Mouse (Mus musculus): Measurements from ENCODE around the gene Mrpl33. TPM values are rescaled to one million over a fixed set of nuclear protein-coding genes. Genes with fewer than 3 reads are reported as not detected.

Mrpl33 gene
- total RNA-seq, 2 experiments from 2014 or later, result 224 to 543 TPM

DNA sequence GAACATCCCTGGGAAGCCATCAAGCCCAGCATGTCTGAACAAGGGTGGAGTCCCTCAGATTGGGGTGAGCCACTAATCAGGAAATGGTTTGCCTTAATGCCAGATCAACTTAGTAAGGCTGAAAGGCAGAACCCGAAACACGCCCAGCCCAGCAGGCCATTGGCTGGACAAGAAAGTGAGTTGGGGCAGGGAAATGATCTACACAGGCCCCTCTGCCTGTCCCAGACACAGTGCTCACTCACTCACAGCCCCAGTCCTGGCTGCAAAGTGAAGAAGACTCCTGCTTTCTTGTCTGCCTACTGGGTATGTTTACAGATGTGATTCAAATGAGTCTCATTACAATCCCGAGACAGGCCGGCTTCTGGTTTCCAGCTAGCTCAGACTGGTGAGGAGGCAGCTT lies 37.4 kb downstream of the Mrpl33 start:
- ATAC-seq (replicated peaks; ENCODE audit: poor library complexity, severe bottlenecking), result no peak

DNA sequence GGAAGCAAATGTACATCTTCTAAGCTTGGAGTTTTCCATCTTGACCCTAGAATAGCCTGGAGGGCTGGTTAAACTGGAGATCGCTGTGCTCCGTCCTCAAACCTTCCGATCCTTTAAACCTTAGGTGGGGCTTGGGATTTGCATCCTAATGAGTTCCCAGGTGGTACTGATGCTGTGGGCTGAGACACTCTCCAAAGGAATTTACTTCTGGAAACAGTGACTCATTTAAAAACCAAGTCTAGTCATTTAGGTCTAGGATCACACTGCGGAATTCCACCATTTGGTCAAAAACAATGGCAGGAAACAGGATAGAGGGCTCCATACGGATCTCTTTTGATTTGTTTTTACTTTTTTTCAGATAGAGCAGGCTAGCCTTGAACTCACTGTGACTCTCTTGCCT lies 37.9 kb downstream of the Mrpl33 start:
- no peak for ATAC-seq (replicated peaks; ENCODE audit: poor library complexity, severe bottlenecking)

DNA sequence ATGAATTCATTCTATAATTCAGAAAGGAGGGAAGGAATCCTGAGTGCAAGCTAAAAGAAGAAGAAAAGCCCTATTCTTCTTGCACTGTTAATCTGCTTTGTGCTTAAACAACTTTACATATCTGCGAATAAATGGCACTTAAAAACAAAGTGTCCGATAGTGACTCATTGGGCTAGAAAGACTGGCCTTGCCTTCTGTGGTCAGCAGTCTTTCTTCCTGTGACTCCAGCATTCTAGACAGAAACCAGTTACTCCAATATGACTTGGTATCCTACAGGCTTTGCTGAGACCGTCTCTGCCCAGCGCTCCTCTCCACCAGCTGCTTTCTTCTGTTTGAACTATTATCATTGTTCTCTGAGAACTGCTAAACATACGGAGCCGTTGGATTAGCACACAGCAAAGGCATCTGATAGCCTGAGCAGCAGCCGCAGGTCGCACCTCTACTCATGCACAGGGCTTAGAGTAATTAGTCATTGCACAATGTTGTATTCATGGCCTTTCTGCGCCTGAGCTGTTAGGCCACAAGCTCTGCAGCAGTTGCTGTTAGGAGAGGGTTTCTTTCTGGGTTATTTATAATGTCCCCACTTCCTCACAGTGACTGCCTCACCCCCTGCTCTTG lies 40.0 kb downstream of the Mrpl33 start:
- peak; percentile 91 for ATAC-seq (replicated peaks; ENCODE audit: poor library complexity, severe bottlenecking)

DNA sequence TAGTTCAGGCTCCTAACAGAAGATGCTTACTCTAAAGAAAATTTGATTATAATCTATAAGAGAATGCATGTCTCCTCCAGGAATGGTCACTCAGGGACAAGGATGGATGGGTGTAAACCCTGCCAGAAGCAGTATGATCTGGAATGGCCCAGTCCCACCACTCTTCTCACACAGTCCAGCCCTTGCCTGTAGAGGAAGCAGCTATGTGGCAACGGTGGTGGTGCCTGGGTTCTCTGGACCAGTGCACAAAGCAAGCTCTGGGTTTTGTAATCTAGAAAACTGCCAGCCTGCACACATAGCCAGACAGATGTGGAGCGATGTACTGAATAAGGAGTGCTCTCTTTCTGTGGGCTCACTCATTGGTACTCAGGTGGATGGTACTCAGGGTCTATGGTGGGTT lies 43.8 kb downstream of the Mrpl33 start:
- ATAC-seq (replicated peaks; ENCODE audit: poor library complexity, severe bottlenecking), result peak; percentile 54

DNA sequence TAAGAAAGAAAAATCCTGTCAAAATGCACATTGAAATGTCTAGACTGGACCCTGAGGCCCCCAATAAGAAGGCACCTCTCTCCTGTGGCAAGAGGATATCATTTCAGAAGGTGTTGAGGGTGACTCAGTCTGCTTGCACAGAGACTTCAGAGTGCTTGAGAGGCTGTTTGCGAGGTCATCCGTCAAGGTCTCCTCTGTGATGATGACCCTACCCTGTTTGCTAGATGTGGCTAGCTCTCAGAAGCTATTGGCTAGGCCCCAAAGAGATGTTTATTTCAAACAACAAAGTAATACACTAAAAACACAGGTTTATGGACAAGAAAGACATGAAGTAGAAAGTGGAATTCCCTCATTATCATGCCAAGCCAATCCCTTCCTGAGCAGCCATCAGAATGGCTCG lies 45.6 kb downstream of the Mrpl33 start:
- no peak for ATAC-seq (replicated peaks; ENCODE audit: poor library complexity, severe bottlenecking)

DNA sequence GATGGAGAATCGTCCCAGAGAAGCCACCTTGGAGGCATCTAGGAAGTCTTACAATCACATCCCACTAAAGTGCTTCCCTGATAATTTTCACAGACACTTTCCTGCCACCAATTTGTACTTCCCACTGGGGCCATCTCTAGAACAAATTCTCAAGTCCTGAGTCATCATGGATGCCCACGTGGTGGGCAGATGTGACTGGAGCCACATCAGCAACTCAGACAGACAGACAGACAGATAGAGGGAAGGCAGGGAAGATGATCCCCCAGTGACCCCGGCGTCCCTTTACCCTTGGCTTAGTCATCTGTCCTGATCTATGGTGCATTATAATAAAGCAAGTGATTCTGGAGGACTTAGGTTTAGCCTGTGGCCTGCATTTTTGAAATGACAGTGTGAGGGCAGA lies 47.5 kb downstream of the Mrpl33 start:
- no peak for ATAC-seq (replicated peaks; ENCODE audit: poor library complexity, severe bottlenecking)

DNA sequence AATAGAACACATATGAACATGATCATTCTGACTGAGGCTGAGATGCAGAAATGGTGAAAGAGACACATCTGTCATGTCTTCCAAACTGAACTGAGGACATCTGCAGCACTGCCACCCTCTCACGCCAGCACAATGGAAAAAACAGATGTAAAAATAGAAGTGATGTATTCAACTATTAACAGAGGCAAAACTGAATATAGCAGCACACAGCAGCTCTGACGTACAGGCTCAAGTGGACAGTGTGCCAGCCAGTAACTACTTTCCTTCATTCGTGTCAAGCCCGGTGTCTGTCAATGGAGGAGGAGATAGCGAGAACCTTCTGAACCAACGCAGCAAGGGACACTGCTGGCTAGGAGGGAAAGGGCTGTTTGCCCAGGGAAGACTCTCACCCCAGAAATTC lies 48.1 kb downstream of the Mrpl33 start:
- ATAC-seq (replicated peaks; ENCODE audit: poor library complexity, severe bottlenecking), result no peak

DNA sequence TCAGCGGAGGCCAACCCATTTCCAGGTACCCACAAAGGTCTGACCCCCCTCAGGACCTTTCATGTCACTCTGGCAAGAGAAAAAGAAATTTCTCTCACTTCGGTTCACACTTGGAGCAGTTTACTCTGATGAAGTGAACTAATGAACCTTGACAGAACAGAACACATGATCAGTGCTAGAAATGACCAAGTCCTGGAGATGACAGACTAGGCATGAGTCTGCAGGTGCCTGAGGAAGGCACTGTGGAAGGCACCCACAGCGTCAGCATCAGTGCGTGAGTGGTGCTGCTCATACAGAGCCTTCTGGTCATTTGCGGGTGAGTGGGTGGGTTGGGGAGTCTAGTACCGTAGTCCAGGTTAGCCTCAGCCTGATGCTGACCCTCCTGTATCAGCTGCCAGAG lies 49.1 kb downstream of the Mrpl33 start:
- ATAC-seq (replicated peaks; ENCODE audit: poor library complexity, severe bottlenecking), result no peak

DNA sequence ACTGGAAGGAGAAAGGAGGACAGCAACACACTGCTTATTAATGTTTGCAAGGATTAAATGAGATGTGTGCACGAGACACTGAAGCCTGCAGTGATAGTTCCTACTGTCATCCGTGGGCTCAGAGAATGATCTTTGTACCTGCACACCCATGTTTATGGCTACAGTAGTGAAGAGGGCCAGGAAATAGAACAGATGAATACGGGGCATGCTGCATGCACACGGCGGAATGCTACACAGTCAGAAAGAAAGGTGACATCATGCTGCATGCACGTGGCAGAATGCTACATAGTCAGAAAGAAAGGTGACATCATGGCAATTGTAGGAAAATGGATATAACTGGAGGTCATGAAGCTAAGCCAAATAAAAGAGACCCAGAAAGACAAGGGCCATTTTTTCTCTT lies 49.8 kb downstream of the Mrpl33 start:
- ATAC-seq (replicated peaks; ENCODE audit: poor library complexity, severe bottlenecking), result no peak

DNA sequence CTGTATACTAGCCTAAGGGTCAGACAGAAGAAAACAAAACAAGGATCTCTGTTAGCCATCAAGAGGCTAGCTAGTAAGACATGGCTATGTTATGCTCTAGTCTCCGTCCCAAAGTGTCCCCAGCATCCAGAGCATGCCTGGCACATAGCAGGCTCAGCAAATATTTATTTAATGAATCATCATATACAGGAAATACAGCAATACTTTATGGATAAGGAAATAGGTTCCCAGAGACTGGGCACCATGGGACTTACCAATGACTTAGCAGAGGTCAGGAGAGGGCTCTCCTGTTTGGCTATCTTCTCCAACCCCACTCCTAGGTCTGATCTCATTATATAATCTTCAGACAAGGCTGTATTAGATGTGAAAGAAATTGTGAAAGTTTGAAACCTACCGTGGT lies 50.6 kb downstream of the Mrpl33 start:
- no peak for ATAC-seq (replicated peaks; ENCODE audit: poor library complexity, severe bottlenecking)

DNA sequence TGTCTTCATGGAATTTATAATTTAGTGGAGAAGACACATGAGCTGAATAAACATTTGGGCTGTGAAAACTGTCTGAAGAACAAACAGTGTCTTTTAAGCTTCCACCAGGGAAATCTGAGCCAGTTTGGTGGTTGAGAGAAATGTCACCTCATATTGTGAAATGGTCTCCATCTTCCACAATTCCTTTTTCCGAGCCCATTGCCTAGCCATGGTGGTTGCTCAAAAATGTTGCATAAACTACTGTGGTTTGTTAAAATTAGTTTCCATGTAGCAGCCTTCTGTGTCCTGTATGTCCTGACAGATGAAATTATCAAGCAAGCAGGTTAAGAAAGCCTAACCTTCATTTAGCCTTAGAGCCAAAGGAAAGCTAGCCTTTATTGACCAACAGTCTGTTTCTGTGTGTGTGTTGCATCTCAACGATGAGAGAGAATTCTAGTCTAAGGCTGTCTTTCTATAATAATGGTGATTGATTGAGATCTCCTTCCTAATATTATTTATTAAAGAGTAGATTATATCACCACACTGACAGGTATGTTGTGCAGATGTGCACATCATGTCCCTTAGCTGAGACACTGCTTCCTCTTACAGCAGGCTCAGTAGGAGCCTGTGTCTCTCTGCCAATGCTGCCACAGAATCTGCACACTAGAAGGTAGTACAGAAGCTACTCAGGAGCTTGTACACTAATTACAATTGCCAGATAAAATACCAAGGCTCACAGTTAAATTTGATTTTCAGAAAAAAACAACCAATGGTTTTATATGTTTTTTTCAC lies 54.0 kb downstream of the Mrpl33 start:
- peak; percentile 82 for ATAC-seq (replicated peaks; ENCODE audit: poor library complexity, severe bottlenecking)

DNA sequence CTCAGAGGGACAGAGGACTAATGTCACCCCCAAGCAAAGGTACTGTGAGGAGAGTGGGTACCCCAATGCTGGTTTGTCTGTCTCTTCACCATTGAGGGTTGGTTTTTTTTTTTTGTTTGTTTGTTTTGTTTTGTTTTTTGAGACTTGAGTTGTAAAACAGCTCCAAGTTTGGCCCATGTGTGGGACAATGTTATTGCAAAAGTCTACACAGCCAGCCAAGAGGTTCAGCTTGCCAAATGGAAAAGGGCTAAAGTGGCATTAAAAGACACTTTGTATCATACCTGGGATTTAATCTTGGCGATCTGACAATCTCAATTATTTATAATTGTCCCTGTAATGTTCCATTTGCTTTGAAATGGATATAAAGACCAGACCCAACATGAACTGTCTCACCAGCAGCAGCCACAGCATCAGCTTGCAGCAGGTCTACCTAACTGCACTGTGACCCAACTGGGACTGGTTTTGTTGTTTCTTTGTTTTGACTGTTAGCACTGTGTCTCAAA lies 59.0 kb downstream of the Mrpl33 start:
- ATAC-seq (replicated peaks; ENCODE audit: poor library complexity, severe bottlenecking), result no peak

DNA sequence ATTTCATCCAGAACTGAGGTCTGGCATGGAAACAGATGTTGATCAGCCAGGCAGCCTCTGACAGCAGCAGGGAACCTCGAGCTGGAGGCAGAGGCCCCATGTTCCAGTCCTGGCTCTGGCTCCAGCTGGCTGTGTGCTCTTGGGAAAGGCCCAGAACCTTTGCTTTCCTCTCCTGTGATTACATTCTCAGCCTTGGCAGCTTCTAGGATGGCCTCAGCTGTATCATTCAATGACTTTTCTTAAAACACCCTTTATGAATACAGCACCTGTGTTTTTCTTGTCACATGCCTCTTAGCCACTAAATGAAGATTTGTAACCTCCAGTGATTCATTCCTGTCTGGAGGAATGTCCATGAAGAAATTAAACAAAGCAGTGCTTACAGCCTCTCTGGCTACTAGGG lies 69.4 kb downstream of the Mrpl33 start:
- no peak for ATAC-seq (replicated peaks; ENCODE audit: poor library complexity, severe bottlenecking)

DNA sequence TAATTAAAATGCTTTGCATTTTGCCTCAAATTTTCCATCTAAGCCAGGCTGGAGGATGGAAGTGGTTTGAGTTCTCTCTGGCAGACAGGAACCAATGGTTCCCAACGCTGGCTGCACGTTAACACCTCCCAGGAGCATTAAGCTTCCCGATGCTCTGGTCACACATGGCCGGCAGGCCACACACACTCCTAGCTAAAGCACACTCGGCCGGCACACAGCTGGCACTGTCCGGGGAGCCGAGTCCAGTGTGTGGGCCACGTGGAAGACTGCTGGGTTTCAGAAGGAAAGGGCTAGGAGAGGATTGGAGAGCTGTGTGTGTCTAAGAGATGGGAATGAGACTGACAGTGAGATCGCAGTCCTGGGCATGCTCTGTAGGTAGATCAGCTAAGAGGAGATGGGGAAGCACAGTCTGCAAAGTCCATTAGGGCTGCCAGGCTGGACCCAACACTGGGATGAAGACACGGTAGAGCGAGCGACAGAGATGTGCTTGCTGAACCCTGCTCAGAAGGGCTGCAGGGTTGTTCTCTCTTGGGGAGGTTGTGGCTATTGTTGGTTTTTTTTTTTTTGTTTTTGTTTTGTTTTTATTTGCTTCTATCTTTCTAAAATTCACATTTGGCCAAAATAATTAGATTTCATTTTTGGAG lies 71.7 kb downstream of the Mrpl33 start:
- ATAC-seq (replicated peaks; ENCODE audit: poor library complexity, severe bottlenecking), result no peak

DNA sequence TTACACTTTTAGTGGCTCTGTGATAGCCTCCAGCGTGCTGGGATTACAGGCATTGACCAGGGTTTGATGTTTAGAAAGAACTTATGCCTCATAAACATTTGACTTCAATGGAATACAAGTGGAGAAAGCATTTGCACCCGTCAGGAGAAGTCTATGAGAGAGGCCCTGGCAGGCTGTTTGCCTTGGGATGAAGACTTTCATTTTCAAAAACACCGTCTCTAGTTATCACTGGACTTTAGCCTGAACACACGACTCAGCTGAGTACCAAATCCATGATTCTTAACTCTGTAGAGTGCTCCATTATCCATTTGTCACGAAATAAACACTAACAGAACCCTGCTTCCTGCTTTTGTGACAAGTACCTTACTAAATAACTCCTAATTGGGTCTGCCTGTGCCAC lies 73.2 kb downstream of the Mrpl33 start:
- no peak for ATAC-seq (replicated peaks; ENCODE audit: poor library complexity, severe bottlenecking)

DNA sequence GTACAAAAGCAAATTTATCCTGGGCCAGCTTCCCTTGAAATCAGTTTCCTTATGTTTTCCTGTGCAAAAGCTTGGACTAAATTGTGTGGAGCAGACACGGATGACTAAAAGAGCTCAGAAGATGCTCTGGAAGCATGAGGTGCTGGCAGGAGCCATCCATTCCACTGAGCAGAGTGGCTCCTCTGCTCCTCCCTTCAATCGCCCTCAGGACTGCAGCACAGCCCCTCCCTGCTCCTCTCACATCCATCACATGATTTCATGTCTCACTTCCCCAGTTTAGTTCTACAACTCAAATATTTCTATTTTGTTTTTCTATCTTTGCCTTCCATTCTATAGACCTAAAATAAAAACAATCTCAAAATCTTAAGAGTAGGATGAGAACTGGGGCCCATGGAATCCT lies 74.4 kb downstream of the Mrpl33 start:
- ATAC-seq (replicated peaks; ENCODE audit: poor library complexity, severe bottlenecking), result peak; percentile 40; the same call in 1 of the 2 replicates

DNA sequence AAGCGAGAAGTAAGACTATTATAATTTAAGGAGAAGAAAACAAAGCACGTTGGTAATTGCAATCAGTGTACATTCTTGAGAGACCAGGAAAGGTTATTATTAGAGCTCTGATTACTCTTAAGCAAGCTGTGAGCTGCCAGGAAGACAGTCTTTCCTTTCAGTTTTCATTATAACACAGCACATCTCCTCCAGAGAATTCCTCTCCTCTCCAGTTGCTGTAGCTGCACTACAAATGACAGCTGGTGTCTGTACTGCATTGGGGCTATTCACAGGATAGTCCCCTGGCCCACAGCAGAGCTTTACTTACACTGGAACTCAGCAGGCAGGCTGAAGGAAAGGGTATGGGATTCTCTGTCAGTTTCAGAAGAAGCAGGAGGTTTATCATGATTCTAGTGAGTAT lies 76.7 kb downstream of the Mrpl33 start:
- ATAC-seq (replicated peaks; ENCODE audit: poor library complexity, severe bottlenecking), result no peak

DNA sequence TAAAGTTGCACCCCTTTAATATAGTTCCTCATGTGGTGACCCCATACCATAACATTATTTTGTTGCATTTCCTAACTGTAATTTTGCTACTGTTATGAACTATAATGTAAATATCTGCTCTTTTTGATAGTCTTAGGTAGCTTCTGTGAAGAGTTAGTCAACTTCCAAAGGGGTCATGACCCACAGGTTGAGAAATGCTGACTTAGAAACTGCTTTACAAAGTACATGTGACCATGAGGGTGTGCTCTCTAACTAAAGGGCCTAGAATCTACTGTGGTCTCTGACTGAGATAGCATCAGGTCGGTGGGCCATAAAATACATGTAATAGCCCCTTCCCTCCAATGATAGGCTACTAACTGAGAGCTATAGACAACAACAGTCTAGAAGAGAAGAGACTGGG lies 81.3 kb downstream of the Mrpl33 start:
- ATAC-seq (replicated peaks; ENCODE audit: poor library complexity, severe bottlenecking), result no peak

DNA sequence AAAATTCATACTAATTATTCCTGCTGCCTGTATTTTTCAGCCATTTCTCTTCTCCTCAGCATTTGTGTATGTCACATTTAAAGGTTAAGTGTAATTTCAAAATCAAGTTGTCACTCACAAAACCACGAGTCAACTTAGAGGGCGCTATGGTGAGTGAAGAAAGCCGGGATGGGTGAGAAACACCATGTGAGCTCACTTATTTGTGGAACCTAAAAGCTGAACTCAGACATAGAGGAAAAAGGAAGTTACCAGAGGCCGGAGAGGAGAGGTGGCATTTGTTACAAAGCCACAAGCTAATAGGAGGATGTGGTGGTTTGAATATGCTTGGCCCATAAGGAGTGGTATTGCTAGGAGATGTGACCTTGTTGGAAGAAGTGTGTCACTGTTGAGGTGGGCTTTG lies 83.4 kb downstream of the Mrpl33 start:
- peak; percentile 56 for ATAC-seq (replicated peaks; ENCODE audit: poor library complexity, severe bottlenecking)

DNA sequence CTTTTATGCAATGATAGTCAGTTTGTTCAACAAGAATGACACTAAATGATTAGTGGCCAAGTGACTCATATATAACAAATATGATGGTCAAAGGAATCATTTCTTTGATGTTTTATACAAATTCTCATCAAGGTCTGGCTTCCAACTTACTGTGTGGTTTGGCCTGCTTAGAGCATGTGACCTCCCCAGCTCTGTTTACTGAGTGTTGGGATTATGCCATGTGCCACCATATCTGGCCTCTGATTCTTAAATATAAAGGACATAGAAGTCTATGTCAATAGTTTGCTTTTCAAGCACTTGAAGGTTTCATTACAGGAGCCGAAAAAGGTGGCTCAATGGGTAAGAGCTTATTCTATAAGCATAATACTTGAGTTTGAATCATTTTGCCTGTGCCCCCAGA lies 85.6 kb downstream of the Mrpl33 start:
- ATAC-seq (replicated peaks; ENCODE audit: poor library complexity, severe bottlenecking), result no peak

DNA sequence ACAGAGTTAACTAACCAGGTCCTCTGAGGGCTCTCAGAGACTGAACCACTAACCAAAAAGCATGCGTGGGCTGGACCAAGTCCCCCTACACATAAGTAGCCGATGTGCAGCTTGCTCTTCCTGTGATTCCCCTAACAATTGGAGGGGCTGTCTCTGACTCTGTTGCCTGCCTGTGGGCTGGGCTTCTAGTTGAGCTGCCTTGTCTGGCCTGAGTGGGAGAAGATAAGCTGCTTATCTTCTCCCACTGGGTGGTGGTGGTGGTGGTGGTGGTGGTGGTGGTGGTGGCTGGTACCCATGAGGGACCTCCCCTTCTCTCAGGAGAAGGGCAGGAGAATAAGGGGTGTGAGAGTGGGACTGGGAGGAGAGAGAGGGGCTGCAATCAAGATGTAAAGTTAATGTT lies 89.3 kb downstream of the Mrpl33 start:
- ATAC-seq (replicated peaks; ENCODE audit: poor library complexity, severe bottlenecking), result no peak

DNA sequence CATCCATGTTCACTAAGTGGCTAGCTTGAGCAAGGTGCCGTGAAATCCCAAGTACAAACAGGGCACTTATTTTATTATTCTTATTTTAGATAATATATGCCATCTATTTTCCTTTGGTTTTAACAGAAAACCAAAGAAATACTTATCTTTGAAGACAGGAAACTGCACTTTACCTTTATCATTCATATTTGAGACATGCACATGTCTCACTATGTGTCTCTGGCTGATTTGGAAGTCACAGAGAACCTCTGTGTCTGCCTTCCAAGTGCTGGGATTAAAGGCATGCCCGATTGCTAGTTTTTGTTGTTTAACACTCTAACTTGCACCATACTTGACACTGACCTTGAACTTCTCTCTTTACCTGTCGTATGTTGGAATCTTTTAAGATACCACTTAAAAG lies 91.2 kb downstream of the Mrpl33 start:
- no peak for ATAC-seq (replicated peaks; ENCODE audit: poor library complexity, severe bottlenecking)
